Mouse (Mus musculus) CH12.LX (cell line): ENCODE data around the gene Ceacam15.

Experiments
- CHD2 ChIP-seq: IDR thresholded peaks from 2 replicates; pipeline ENCODE4 v1.6.1; 2011; ENCODE audit warnings: low read length, improper control_type of control experiment
- CTCF ChIP-seq, 2 experiments: IDR thresholded peaks in 1 of 2; conservative IDR thresholded peaks in 1 of 2; 2 replicates each; pipeline ENCODE4 v1.5.1; 2011 to 2012; ENCODE audit warnings: low read depth in 2 of 2, low read length in 2 of 2, improper control_type of control experiment in 1 of 2, inconsistent platforms in 1 of 2, mild to moderate bottlenecking in 1 of 2, moderate library complexity in 1 of 2
- E2F4 ChIP-seq: IDR thresholded peaks from 2 replicates; pipeline ENCODE4 v1.6.1; 2011; ENCODE audit warnings: low read depth, low read length, improper control_type of control experiment; ENCODE audit not compliant: insufficient replicate concordance
- ELF1 ChIP-seq: IDR thresholded peaks from 2 replicates; pipeline ENCODE4 v1.6.1; 2014; ENCODE audit warnings: low read depth, mild to moderate bottlenecking, inconsistent platforms, low read length, improper control_type of control experiment
- EP300 ChIP-seq: IDR thresholded peaks from 2 replicates; pipeline ENCODE4 v1.6.1; 2011; ENCODE audit warnings: low read length, improper control_type of control experiment
- HCFC1 ChIP-seq: IDR thresholded peaks from 2 replicates; pipeline ENCODE4 v1.6.1; 2012; ENCODE audit warnings: low read depth, mild to moderate bottlenecking, inconsistent platforms, low read length, improper control_type of control experiment
- MEF2A ChIP-seq: IDR thresholded peaks from 2 replicates; pipeline ENCODE4 v1.6.1; 2014; ENCODE audit warnings: low read depth, mild to moderate bottlenecking, inconsistent platforms, low read length, improper control_type of control experiment, borderline replicate concordance
- MYC ChIP-seq: IDR thresholded peaks from 2 replicates; pipeline ENCODE4 v1.6.1; 2011; ENCODE audit warnings: low read depth, mild to moderate bottlenecking, improper control_type of control experiment, low read length
- NELFE ChIP-seq: IDR thresholded peaks from 2 replicates; pipeline ENCODE4 v1.6.1; 2011; ENCODE audit warnings: low read depth, low read length, improper control_type of control experiment
- NRF1 ChIP-seq: IDR thresholded peaks from 2 replicates; pipeline ENCODE4 v1.6.1; 2014; ENCODE audit warnings: low read depth, mild to moderate bottlenecking, inconsistent platforms, low read length, improper control_type of control experiment, moderate library complexity
- PAX5 ChIP-seq: IDR thresholded peaks from 2 replicates; pipeline ENCODE4 v1.6.1; 2012; ENCODE audit warnings: low read length, inconsistent platforms, mixed read lengths
- POLR2A ChIP-seq: IDR thresholded peaks from 2 replicates; pipeline ENCODE4 v1.6.1; 2011; ENCODE audit warnings: low read depth, mild to moderate bottlenecking, improper control_type of control experiment, low read length
- RAD21 ChIP-seq: IDR thresholded peaks from 2 replicates; pipeline ENCODE4 v1.6.1; 2011; ENCODE audit warnings: low read depth, mild to moderate bottlenecking, low read length, improper control_type of control experiment, moderate library complexity
- RCOR1 ChIP-seq: conservative IDR thresholded peaks from 2 replicates; pipeline ENCODE4 v1.6.1; 2012; ENCODE audit warnings: low read depth, mild to moderate bottlenecking, inconsistent platforms, low read length, improper control_type of control experiment

- no peak for TF ChIP-seq MEF2A
- no peak for TF ChIP-seq ELF1
- TF ChIP-seq RCOR1: no peak
- no peak for TF ChIP-seq EP300
- peak in 1 of 2 experiments; percentile 49; a peak in 2 of 4 replicates for TF ChIP-seq CTCF (conservative IDR thresholded peaks at IDR 0.05 in 1 of 2, IDR thresholded peaks at IDR 0.05 in 1 of 2; ENCODE audit: low read depth in 2 of 2, low read length in 2 of 2)
- no peak for TF ChIP-seq POLR2A
- no peak for TF ChIP-seq PAX5
- no peak for TF ChIP-seq NELFE
- TF ChIP-seq RAD21: no peak; the same call in 1 of the 2 replicates
- no peak for TF ChIP-seq HCFC1
- no peak for TF ChIP-seq NRF1
- no peak for TF ChIP-seq CHD2
- no peak for TF ChIP-seq MYC
- TF ChIP-seq E2F4: no peak
Measured at GRCm38 (mm10) chr7:16710604-16711003, 35.1 kb upstream of the Ceacam15 start.
